Mouse (Mus musculus) liver, adult 2 months (tissue): Measurements from ENCODE around the gene Pkd1. TPM values are rescaled to one million over a fixed set of nuclear protein-coding genes. Genes with fewer than 3 reads are reported as not detected.
A peak's percentile ranks its signal among the peaks of the same experiment; 100 is the strongest.

Experiments
- DNase-seq: peaks from one replicate; pipeline ENCODE4 v3.0.0-alpha.2; 2011; ENCODE audit warnings: low read depth, low spot score; ENCODE audit errors: extremely low read depth
- H3K27ac ChIP-seq: fragments of 200-500 bp; replicated peaks from 2 replicates; pipeline ENCODE4 v1.5.1; 2012; ENCODE audit warnings: low read depth, mild to moderate bottlenecking, control low read depth, inconsistent platforms, low read length; ENCODE audit not compliant: insufficient read depth
- H3K27me3 ChIP-seq: fragments of 200-500 bp; 2 replicates; pipeline ENCODE4 v1.6.1; 2012; ENCODE audit warnings: mild to moderate bottlenecking, moderate library complexity, low read length, inconsistent platforms; ENCODE audit not compliant: control insufficient read depth, insufficient read depth
- H3K36me3 ChIP-seq: fragments of 200-500 bp; 2 replicates; pipeline ENCODE4 v1.6.1; 2012; ENCODE audit warnings: low read length, inconsistent platforms; ENCODE audit not compliant: control insufficient read depth, insufficient read depth
- H3K4me1 ChIP-seq: fragments of 200-500 bp; 2 replicates; pipeline ENCODE4 v1.6.1; 2011; ENCODE audit warnings: low read length; ENCODE audit not compliant: control insufficient read depth, insufficient read depth
- H3K4me3 ChIP-seq: fragments of 200-500 bp; 2 replicates; pipeline ENCODE4 v1.5.1; 2011; ENCODE audit warnings: low read depth, mild to moderate bottlenecking, control low read depth, low read length, moderate library complexity; ENCODE audit not compliant: insufficient read depth
- H3K79me2 ChIP-seq: fragments of 200-500 bp; 2 replicates; pipeline ENCODE4 v1.6.1; 2012; ENCODE audit warnings: inconsistent platforms, mild to moderate bottlenecking, low read length, moderate library complexity; ENCODE audit not compliant: control insufficient read depth, insufficient read depth
- H3K9ac ChIP-seq: fragments of 200-500 bp; 2 replicates; pipeline ENCODE4 v1.6.1; 2012; ENCODE audit warnings: low read depth, mild to moderate bottlenecking, control low read depth, inconsistent platforms, low read length
- CTCF ChIP-seq: fragments of 200-500 bp; IDR thresholded peaks from 2 replicates; pipeline ENCODE4 v1.5.1; 2011; ENCODE audit warnings: low read depth, low read length, control low read depth
- POLR2A ChIP-seq: fragments of 200-500 bp; IDR thresholded peaks from 2 replicates; pipeline ENCODE4 v1.6.1; 2011; ENCODE audit warnings: low read length, control low read depth; ENCODE audit not compliant: insufficient read depth; ENCODE audit errors: extremely low read depth
- WGBS: fragments of 180-500 bp; shearing (Covaris S2); methylation state at CpG from one replicate; pipeline ENCODE4 v1.1.7; 2018; 5-methylcytosine and 5-hydroxymethylcytosine counted together
- polyA plus RNA-seq: library from polyadenylated mRNA; depleted of rRNA; stranded (reverse); fragments of >200 nt; gene quantifications from 2 replicates; pipeline ENCODE4 v1.2.3, GENCODE M21; 2012
- total RNA-seq: library from RNA; depleted of rRNA; stranded (reverse); fragments of >200 nt; gene quantifications from 2 replicates; pipeline ENCODE4 v1.2.3, GENCODE M21; 2014

The Pkd1 gene
- total and polyA plus RNA-seq, 2 experiments, result 9.9 to 17.4 TPM

DNA sequence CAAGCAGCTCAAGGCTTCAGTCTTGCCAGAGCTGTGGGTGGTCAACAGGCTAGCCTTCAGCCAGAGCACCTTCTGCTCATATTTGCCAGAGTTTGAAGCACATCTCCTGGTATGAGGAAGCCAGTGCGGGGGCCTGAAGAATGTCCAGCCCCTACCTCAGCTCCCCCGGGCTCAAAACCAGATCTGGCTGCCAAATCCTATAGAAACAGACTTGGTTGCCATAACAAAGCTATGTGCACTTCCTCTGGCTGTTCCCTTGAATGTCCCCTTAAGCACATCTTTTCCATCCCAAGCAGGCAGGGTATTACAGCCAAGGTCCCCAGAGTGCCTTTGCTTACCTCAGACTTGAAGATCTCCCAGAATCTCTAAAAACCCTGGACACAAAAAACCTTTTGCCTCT is 24.9 kb upstream of the Pkd1 start:
- no peaks in the 10 kb centered on the region for H3K36me3 ChIP-seq
- DNase-seq, result no peak
- H3K4me1 ChIP-seq, result peaks cover 14% of the 10 kb centered on the region
- no peak overlapping the region for H3K4me3 ChIP-seq
- H3K27me3 ChIP-seq, result no peaks in the 10 kb centered on the region
- peaks cover 39% of the 10 kb centered on the region for H3K79me2 ChIP-seq
- TF ChIP-seq POLR2A (no peak), CTCF (no peak)
- no peak overlapping the region for H3K27ac ChIP-seq
- 74% methylated on average over 2 of the region's 2 CpGs for WGBS
- no peak overlapping the region for H3K9ac ChIP-seq

DNA sequence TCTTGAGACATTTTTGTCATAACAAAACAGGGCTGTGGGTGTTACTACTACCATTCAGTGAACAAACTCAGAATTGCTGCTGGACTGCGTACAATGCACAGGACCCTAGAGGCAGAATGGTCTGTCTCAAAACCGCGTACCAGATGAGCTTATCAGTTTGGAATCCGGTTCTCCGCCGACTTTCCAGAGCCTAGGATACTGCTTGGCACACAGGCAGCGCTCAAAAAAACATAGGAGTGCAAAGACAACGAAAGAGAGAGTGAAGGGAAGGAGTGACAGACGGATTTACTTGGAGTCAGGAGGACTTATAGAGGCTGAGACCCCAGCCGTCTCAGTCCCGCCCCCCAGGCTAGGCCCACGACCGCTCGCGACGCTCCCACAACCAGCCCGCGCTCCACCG is 22.3 kb upstream of the Pkd1 start:
- H3K4me1 ChIP-seq, result peaks cover 15% of the 10 kb centered on the region
- TF ChIP-seq CTCF, result no peak
- TF ChIP-seq POLR2A, result no peak
- peak overlapping the region; percentile 75 for H3K4me3 ChIP-seq
- peaks cover 32% of the 10 kb centered on the region; the same call in 1 of the 2 replicates for H3K79me2 ChIP-seq
- WGBS, result 0% methylated on average over 19 of the region's 19 CpGs
- H3K36me3 ChIP-seq, result no peaks in the 10 kb centered on the region
- peak overlapping the region; percentile 79 for H3K9ac ChIP-seq
- no peaks in the 10 kb centered on the region for H3K27me3 ChIP-seq
- peak overlapping the region; percentile 18 for H3K27ac ChIP-seq
- DNase-seq, result no peak

DNA sequence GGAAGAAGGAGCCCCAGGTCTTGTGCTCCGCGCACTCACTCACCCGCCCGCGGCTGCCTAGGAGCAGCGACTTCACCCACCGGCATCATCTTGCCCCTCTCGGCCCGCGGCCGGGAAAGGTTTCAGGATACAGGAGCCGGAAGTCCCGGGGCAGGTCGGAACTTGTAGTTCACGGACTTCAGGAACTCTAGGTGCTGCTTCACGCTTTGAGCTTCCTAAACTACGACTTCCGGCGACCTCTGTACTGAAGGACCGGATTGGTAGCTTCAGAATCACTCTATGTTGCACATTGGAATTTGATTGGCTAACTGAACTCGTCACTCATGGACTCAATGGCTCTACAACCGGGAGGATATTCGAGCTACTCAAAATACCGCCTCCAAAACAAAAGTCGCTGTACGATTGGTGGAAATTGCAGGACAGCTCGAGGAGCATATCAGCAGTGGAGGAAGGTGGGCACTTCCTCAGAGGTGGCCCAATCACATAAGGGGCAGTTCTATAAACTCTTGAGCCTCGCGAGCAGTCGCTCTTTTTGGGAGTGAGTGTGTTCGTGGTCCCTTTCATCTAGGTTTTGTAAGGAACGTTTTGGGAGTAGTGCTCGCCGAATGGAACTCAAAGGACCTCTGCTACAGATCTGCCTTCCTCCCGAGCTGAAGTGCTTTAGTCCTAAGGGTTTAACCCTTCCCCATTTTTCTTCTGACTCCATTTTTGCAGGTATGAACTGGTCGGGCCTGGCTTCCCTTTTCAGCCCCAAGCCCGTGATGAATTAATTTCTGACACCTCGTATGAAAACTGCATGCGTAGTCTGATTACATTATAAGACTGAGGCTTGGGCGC is 21.7 kb upstream of the Pkd1 start, which contains the start of gene Traf7:
Gene Traf7 (minus strand): TSS at position 216 of the 837 bp plus-strand sequence.
- peak within 1 kb of the TSS; percentile 75 for H3K4me3 ChIP-seq
- peaks cover 29% of the 10 kb centered on the region; the same call in 1 of the 2 replicates for H3K79me2 ChIP-seq
- peak; percentile 77; the same call in 1 of the 2 replicates for TF ChIP-seq POLR2A
- TF ChIP-seq CTCF, result no peak
- peaks cover 15% of the 10 kb centered on the region for H3K4me1 ChIP-seq
- DNase-seq, result peak; percentile 100
- no peaks in the 10 kb centered on the region for H3K36me3 ChIP-seq
- under 1% methylated on average over 40 of the region's 40 CpGs for WGBS
- peak within 1 kb of the TSS; percentile 27 for H3K27ac ChIP-seq
- no peaks in the 10 kb centered on the region for H3K27me3 ChIP-seq
- peak within 1 kb of the TSS; percentile 79 for H3K9ac ChIP-seq

DNA sequence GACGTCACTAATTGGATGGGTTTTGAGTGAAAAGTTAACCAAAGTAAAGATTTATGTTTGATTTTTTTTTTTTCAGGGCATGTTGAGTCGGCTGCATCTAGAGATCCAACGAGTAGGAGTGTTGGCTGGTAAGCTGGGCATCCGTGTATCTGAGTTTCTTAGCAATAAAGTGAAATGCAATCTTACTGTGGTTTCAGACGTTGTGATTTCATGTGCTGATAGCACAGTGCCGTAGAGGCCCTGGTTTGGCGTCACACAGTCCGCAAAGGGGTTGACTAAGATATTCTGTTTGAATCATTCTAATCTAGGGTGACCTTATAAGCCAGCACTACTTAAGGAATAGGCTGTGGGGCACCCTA is 21.1 kb upstream of the Pkd1 start:
- peak overlapping the region; percentile 53 for H3K4me3 ChIP-seq
- under 1% methylated on average over 8 of the region's 8 CpGs for WGBS
- H3K27ac ChIP-seq, result peak overlapping the region; percentile 27
- no peaks in the 10 kb centered on the region for H3K27me3 ChIP-seq
- peak overlapping the region; percentile 70 for H3K9ac ChIP-seq
- DNase-seq, result no peak
- peaks cover 19% of the 10 kb centered on the region for H3K4me1 ChIP-seq
- no peak for TF ChIP-seq POLR2A
- TF ChIP-seq CTCF, result no peak
- peaks cover 25% of the 10 kb centered on the region; the same call in 1 of the 2 replicates for H3K79me2 ChIP-seq
- no peaks in the 10 kb centered on the region for H3K36me3 ChIP-seq

DNA sequence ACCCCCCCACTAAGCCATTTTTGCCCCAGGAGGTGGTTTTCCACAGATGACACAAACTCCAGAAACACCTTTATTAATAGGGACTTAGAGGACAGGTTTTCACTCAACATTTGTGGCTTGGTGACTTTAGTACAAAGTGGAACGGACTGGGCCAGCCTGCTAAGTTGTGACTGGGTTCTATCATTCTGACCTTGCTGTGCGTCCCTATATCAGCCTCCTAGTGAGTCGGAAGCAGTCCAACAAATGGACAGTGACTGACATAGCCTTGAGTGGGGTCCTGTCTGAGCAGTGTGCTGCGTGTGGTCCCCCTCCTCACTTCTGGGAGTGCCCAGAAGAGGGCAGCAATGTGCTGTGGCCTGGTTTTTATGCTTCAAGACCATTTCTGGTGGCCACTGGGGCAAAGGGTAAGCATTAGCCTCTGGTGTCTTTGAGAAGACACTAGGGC is 20.6 kb upstream of the Pkd1 start:
- Histone ChIP-seq H3K27ac (no peak overlapping the region), H3K27me3 (no peaks in the 10 kb centered on the region), H3K79me2 (peaks cover 25% of the 10 kb centered on the region; the same call in 1 of the 2 replicates), H3K36me3 (no peaks in the 10 kb centered on the region), H3K4me1 (peaks cover 19% of the 10 kb centered on the region), H3K4me3 (peak overlapping the region; percentile 53), H3K9ac (peak overlapping the region; percentile 70)
- peak; percentile 52 for DNase-seq
- 6% methylated on average over 4 of the region's 4 CpGs for WGBS
- peak; percentile 86 for TF ChIP-seq CTCF
- no peak for TF ChIP-seq POLR2A

DNA sequence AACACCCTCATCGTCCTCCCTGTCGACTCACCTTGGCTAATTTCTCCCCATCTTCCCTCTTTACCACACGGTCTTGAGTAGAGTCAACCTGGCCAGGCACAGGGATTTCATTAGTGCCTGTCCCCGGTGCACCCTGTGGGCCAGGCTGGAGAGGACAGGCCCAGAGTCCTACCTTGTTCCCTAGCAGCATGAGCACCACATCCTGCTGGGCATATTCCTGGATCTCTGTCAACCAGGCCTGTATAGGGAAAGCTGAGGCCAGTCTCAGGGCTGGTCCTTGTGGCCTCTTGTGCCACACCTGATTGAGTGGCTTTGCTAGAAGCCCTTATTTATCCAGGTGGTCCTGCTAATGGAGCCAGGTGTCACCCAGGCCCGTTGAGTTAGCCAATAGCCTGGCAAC is 19.8 kb upstream of the Pkd1 start:
- Histone ChIP-seq H3K27ac (no peak overlapping the region), H3K4me3 (no peak overlapping the region), H3K4me1 (peaks cover 19% of the 10 kb centered on the region), H3K9ac (peak overlapping the region; percentile 31; the same call in 1 of the 2 replicates), H3K36me3 (no peaks in the 10 kb centered on the region), H3K27me3 (no peaks in the 10 kb centered on the region), H3K79me2 (peaks cover 21% of the 10 kb centered on the region; the same call in 1 of the 2 replicates)
- no peak for DNase-seq
- WGBS, result 38% methylated on average over 5 of the region's 5 CpGs
- TF ChIP-seq POLR2A (no peak), CTCF (no peak)
